Mouse (Mus musculus) adrenal gland, postnatal 25 days (tissue): Measurements from ENCODE around the gene Tmem139. TPM values are rescaled to one million over a fixed set of nuclear protein-coding genes. Genes with fewer than 3 reads are reported as not detected.

ENCODE experiments used
- DNase-seq: peaks from one replicate; pipeline ENCODE4 v3.0.0; 2021; ENCODE audit warnings: mixed read lengths
- long read RNA-seq: library from polyadenylated mRNA; stranded (forward); transcript quantifications from one replicate; pipeline ENCODE4 v2.0.0, GENCODE M21; 2021
- total RNA-seq: library from RNA; stranded (reverse); gene quantifications from 2 replicates; pipeline ENCODE4 v1.2.3, GENCODE M21; 2021

Tmem139 gene
- 3.9 TPM in 2 replicates for total RNA-seq
- long read RNA-seq, partial matches to known transcripts: 0 of 2 reads
- long read RNA-seq, other reads (novel, unspliced or antisense): 1 of 2 reads

- no peak for DNase-seq
Observed at GRCm38 (mm10) chr6:42261524-42262170, at the start of gene Tmem139. TSS of gene Tmem139 (plus strand) at chr6:42261970.

- no peak for DNase-seq
Observed at GRCm38 (mm10) chr6:42215028-42215427, 46.7 kb upstream of the Tmem139 start, which contains the start of gene Tas2r144. TSS of gene Tas2r144 (plus strand) at chr6:42215328.

- DNase-seq: no peak
Observed at GRCm38 (mm10) chr6:42222286-42222685, 39.5 kb upstream of the Tmem139 start.

GRCm38 (mm10) chr6:42225046-42225445 lies 36.7 kb upstream of the Tmem139 start:
- DNase-seq: no peak

GRCm38 (mm10) chr6:42227240-42228101 lies 34.3 kb upstream of the Tmem139 start:
- peak; percentile 71 for DNase-seq

GRCm38 (mm10) chr6:42229610-42230009 lies 32.2 kb upstream of the Tmem139 start:
- no peak for DNase-seq

- no peak for DNase-seq
Observed at GRCm38 (mm10) chr6:42231191-42231590, 30.6 kb upstream of the Tmem139 start.

GRCm38 (mm10) chr6:42237276-42237805 lies 24.4 kb upstream of the Tmem139 start:
- DNase-seq: no peak

GRCm38 (mm10) chr6:42241311-42242045 lies 20.3 kb upstream of the Tmem139 start:
- DNase-seq: no peak

GRCm38 (mm10) chr6:42245711-42246353 lies 15.9 kb upstream of the Tmem139 start, which contains the start of gene Gstk1:
TSS of gene Gstk1 (plus strand) at chr6:42245935.
- DNase-seq: peak; percentile 83

- no peak for DNase-seq
Observed at GRCm38 (mm10) chr6:42247173-42247572, 14.6 kb upstream of the Tmem139 start.

- DNase-seq: no peak
Observed at GRCm38 (mm10) chr6:42247981-42248380, 13.8 kb upstream of the Tmem139 start.

- no peak for DNase-seq
Observed at GRCm38 (mm10) chr6:42251791-42252190, 10.0 kb upstream of the Tmem139 start.

- no peak for DNase-seq
Observed at GRCm38 (mm10) chr6:42253103-42253502, 8.7 kb upstream of the Tmem139 start.

- peak; percentile 61 for DNase-seq
Observed at GRCm38 (mm10) chr6:42257303-42257863, 4.4 kb upstream of the Tmem139 start.

- no peak for DNase-seq
Observed at GRCm38 (mm10) chr6:42260430-42260829, 1.3 kb upstream of the Tmem139 start.

GRCm38 (mm10) chr6:42264626-42265312 lies 3.0 kb downstream of the Tmem139 start, which contains the start of gene Casp2:
TSS of gene Casp2 (plus strand) at chr6:42264985.
- peak; percentile 99 for DNase-seq

- no peak for DNase-seq
Observed at GRCm38 (mm10) chr6:42265391-42266330, 3.9 kb downstream of the Tmem139 start.

- DNase-seq: no peak
Observed at GRCm38 (mm10) chr6:42270817-42271216, 9.0 kb downstream of the Tmem139 start.
